Mouse (Mus musculus) heart, embryonic 12.5 days (tissue): Measurements from ENCODE around the gene Hist1h2ai. TPM values are rescaled to one million over a fixed set of nuclear protein-coding genes. Genes with fewer than 3 reads are reported as not detected.
"Not testable (repeated sequence)": the region's sequence is repeated elsewhere in the genome, so short reads cannot be mapped to it uniquely, and the experiment has no call there.

Source experiments
- ATAC-seq: fragments of 200-750 bp; cut with Nextera tagmentation; 2 replicates; pipeline ENCODE4 v1.8.0; 2017; ENCODE audit warnings: moderate TSS enrichment, moderate library complexity; ENCODE audit not compliant: insufficient number of reproducible peaks, low FRiP score
- H3K27ac ChIP-seq: fragments of 300-500 bp; sonication (generic); 2 replicates; pipeline ENCODE4 v1.5.1; 2016; ENCODE audit warnings: mild to moderate bottlenecking, moderate library complexity; ENCODE audit not compliant: poor library complexity, severe bottlenecking
- H3K27me3 ChIP-seq: fragments of 300-500 bp; sonication (generic); replicated peaks from 2 replicates; pipeline ENCODE4 v1.6.1; 2016; ENCODE audit warnings: mild to moderate bottlenecking, moderate library complexity
- H3K36me3 ChIP-seq: fragments of 300-500 bp; sonication (generic); 2 replicates; pipeline ENCODE4 v1.6.1; 2016; ENCODE audit warnings: mild to moderate bottlenecking, moderate library complexity
- H3K4me1 ChIP-seq: fragments of 300-500 bp; sonication (generic); replicated peaks from 2 replicates; pipeline ENCODE4 v1.6.1; 2016; ENCODE audit warnings: mild to moderate bottlenecking
- H3K4me2 ChIP-seq: fragments of 300-500 bp; sonication (generic); 2 replicates; pipeline ENCODE4 v1.6.1; 2016; ENCODE audit warnings: mild to moderate bottlenecking, moderate library complexity
- H3K4me3 ChIP-seq: fragments of 300-500 bp; sonication (generic); 2 replicates; pipeline ENCODE4 v1.5.1; 2016; ENCODE audit warnings: mild to moderate bottlenecking
- H3K9ac ChIP-seq: fragments of 300-500 bp; sonication (generic); 2 replicates; pipeline ENCODE4 v1.6.1; 2016; ENCODE audit warnings: mild to moderate bottlenecking, moderate library complexity
- H3K9me3 ChIP-seq: fragments of 300-500 bp; sonication (generic); replicated peaks from 2 replicates; pipeline ENCODE4 v1.6.1; 2016; ENCODE audit warnings: mild to moderate bottlenecking, moderate library complexity
- WGBS: fragments of 180-500 bp; shearing (Covaris S2); methylation state at CpG from one replicate; pipeline ENCODE4 v1.1.7; 2016; 5-methylcytosine and 5-hydroxymethylcytosine counted together
- microRNA-seq: library from miRNA; unstranded; fragments of <30 nt; microRNA quantifications from one replicate; pipeline ENCODE4, GENCODE M21; 2017
- polyA plus RNA-seq: library from polyadenylated mRNA; unstranded; fragments of >200 nt; fragmentation: Nextera tagmentation; extraction: Ambion mirVana; gene quantifications from 2 replicates; pipeline ENCODE4 v1.2.1, GENCODE M21; 2016

Hist1h2ai gene
- polyA plus RNA-seq, 1 experiment from 2014 or later = 5.4 TPM

DNA sequence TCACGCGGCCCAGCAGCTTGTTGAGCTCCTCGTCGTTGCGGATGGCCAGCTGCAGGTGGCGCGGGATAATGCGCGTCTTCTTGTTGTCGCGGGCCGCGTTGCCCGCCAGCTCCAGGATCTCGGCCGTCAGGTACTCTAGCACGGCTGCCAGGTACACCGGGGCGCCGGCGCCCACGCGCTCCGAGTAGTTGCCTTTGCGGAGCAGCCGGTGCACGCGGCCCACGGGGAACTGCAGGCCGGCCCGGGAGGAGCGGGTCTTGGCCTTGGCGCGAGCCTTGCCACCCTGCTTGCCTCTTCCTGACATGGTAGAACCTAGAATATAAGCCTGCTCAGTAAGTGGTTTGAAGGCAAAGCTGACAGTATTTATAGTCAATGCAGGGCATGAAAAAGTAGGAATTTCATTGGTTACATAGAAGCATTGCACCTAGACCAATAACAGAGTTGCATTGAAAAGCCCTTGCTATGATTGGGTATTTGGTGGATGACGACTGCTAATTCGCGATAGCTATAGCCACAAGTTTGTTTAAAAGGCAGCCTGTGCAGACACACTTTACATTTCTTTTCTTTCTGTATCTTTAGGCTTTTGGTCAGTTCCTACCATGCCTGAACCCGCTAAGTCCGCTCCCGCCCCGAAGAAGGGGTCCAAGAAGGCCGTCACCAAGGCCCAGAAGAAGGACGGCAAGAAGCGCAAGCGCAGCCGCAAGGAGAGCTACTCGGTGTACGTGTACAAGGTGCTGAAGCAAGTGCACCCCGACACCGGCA, 37.5 kb downstream of the Hist1h2ai start, which contains the start of the genes Hist1h2ak and Hist1h2bn:
TSS of gene Hist1h2ak (minus strand) at position 304 of the 762 bp plus-strand sequence.
TSS of gene Hist1h2bn (plus strand) at position 600 of the 762 bp plus-strand sequence.
- H3K27me3 ChIP-seq, H3K36me3 ChIP-seq, H3K9me3 ChIP-seq: not testable (repeated sequence)
- under 1% methylated on average over 50 of the region's 50 CpGs for WGBS
- ATAC-seq = peak; percentile 94
- Histone ChIP-seq H3K27ac (peak within 1 kb of the TSS; percentile 96), H3K4me3 (peak within 1 kb of the TSS; percentile 58), H3K4me1 (peaks cover 13% of the 10 kb centered on the region), H3K4me2 (peak within 1 kb of the TSS; percentile 86), H3K9ac (peak within 1 kb of the TSS; percentile 78)

DNA sequence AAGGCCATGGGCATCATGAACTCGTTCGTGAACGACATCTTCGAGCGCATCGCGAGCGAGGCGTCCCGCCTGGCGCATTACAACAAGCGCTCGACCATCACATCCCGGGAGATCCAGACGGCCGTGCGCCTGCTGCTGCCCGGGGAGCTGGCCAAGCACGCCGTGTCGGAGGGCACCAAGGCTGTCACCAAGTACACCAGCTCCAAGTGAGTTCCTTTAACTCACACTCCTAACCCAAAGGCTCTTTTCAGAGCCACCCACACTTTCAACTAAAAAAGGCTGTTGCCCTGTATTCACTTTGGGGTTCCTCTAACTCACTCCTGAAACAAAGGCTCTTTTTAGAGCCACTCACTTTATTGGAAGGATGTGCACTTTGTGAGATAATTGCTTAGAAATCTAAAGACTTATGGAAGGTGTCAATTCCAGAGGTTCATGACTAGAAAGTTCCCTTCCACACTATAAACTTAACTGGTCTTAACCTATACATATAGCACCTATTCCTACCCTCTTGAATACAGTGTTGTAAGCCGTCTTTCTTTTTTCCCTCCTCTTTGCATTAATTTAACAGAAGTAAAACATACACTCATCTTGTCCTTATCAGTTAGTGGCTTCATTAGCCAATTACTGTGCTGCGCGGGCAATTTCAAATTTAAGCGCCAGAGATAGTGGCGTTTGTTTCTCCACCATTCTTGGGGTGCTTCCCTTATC, 38.2 kb downstream of the Hist1h2ai start:
- Histone ChIP-seq H3K9ac (peak overlapping the region; percentile 78), H3K27ac (peak overlapping the region; percentile 96), H3K4me1 (peaks cover 11% of the 10 kb centered on the region), H3K4me3 (peak overlapping the region; percentile 58), H3K4me2 (peak overlapping the region; percentile 86)
- H3K9me3 ChIP-seq, H3K27me3 ChIP-seq, H3K36me3 ChIP-seq: not testable (repeated sequence)
- 0 out of 2 replicates have a peak, but pooled peaks have one; percentile 2 for ATAC-seq
- under 1% methylated on average over 18 of the region's 26 CpGs for WGBS

DNA sequence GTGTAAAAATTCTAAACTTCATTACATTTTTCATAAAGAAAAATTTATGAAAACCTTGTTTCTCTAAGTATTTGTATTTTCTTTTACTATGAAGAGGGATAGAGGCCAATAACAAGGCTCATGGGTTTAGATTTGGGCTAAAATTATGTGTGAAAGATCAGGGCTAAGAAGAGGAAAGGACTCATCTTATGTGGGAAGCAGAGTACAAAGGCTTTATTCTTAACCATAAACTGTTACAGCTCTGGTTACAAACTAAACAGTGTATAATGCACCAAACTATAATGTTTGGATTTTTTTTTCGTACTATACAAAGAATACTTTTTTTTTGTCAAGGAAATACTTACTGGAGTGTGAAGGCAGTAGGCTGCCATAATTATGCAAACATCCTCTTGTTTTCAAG, 39.5 kb downstream of the Hist1h2ai start:
- Histone ChIP-seq H3K4me3 (no peak overlapping the region), H3K9me3 (no peaks in the 10 kb centered on the region), H3K4me1 (peaks cover 9% of the 10 kb centered on the region), H3K27me3 (no peaks in the 10 kb centered on the region), H3K36me3 (no peaks in the 10 kb centered on the region), H3K27ac (no peak overlapping the region), H3K9ac (no peak overlapping the region), H3K4me2 (no peak overlapping the region)
- 92% methylated on average over 1 of the region's 1 CpGs for WGBS
- no peak for ATAC-seq

Small RNA genes lying within 50 kb of the gene (microRNA-seq; reads per million reads assigned to microRNA genes)
- gene Gm44357 (not detected), gene Gm44367 (not detected), gene Gm44454 (not detected)

Other genes starting within 250 kb of the Hist1h2ai start
- 2.3 and 2.4 TPM in 2 replicates for gene Nkapl, start 247.9 kb upstream of the Hist1h2ai start, polyA plus RNA-seq
- 1.7 and 2.1 TPM in 2 replicates for gene Zkscan4, start 237.5 kb upstream of the Hist1h2ai start, polyA plus RNA-seq
- not detected in 2 replicates for gene Gm10065, start 237.0 kb upstream of the Hist1h2ai start, polyA plus RNA-seq
- gene AK157302, start 221.2 kb upstream of the Hist1h2ai start, polyA plus RNA-seq = 0.24 and 0.33 TPM in 2 replicates
- gene Gm11273, start 215.0 kb upstream of the Hist1h2ai start, polyA plus RNA-seq = 6.4 and 10.3 TPM in 2 replicates
- gene Zkscan8, start 185.3 kb upstream of the Hist1h2ai start, polyA plus RNA-seq = 6.6 and 6.8 TPM in 2 replicates
- 0.06 and 0.10 TPM in 2 replicates for gene Olfr1366, start 173.6 kb upstream of the Hist1h2ai start, polyA plus RNA-seq
- 0.04 and 0.05 TPM in 2 replicates for gene Olfr1535, start 156.5 kb upstream of the Hist1h2ai start, polyA plus RNA-seq
- not detected in 2 replicates for gene Olfr1364, start 134.7 kb upstream of the Hist1h2ai start, polyA plus RNA-seq
- not detected in 2 replicates for gene Olfr1362, start 102.4 kb upstream of the Hist1h2ai start, polyA plus RNA-seq
- not detected in 2 replicates for gene Olfr11, start 73.9 kb upstream of the Hist1h2ai start, polyA plus RNA-seq
- gene Olfr1361, start 53.0 kb upstream of the Hist1h2ai start, polyA plus RNA-seq = not detected in 2 replicates
- not detected in 2 replicates for gene Olfr1360, start 39.0 kb upstream of the Hist1h2ai start, polyA plus RNA-seq
- gene Olfr1359, start 18.3 kb upstream of the Hist1h2ai start, polyA plus RNA-seq = not detected in 2 replicates
- gene Hist1h2bl, start 279 bp upstream of the Hist1h2ai start, polyA plus RNA-seq = 0.91 TPM in 1 of 2 replicates, not detected in the other
- 2.0 TPM in 2 replicates for gene Hist1h3h, start 1.2 kb downstream of the Hist1h2ai start, polyA plus RNA-seq
- 1.4 and 2.5 TPM in 2 replicates for gene Hist1h2bm, start 5.6 kb downstream of the Hist1h2ai start, polyA plus RNA-seq
- 0.31 and 0.68 TPM in 2 replicates for gene Hist1h4j, start 18.6 kb downstream of the Hist1h2ai start, polyA plus RNA-seq
- 0.80 TPM in 1 of 2 replicates, not detected in the other for gene Hist1h4k, start 34.1 kb downstream of the Hist1h2ai start, polyA plus RNA-seq
- gene Hist1h2ak, start 37.4 kb downstream of the Hist1h2ai start, polyA plus RNA-seq = 7.0 and 11.4 TPM in 2 replicates
- 1.1 and 2.1 TPM in 2 replicates for gene Hist1h2bn, start 37.7 kb downstream of the Hist1h2ai start, polyA plus RNA-seq
- gene Hist1h1b, start 64.2 kb downstream of the Hist1h2ai start, polyA plus RNA-seq = 12.4 and 12.5 TPM in 2 replicates
- 54.7 and 68.0 TPM in 2 replicates for gene Hist1h3i, start 66.9 kb downstream of the Hist1h2ai start, polyA plus RNA-seq
- 1.3 and 6.2 TPM in 2 replicates for gene Hist1h2an, start 70.8 kb downstream of the Hist1h2ai start, polyA plus RNA-seq
- 1.3 and 1.4 TPM in 2 replicates for gene Hist1h2bp, start 71.0 kb downstream of the Hist1h2ai start, polyA plus RNA-seq
- gene Hist1h2bq, start 93.8 kb downstream of the Hist1h2ai start, polyA plus RNA-seq = 8.4 and 12.7 TPM in 2 replicates
- gene Hist1h2ao, start 94.0 kb downstream of the Hist1h2ai start, polyA plus RNA-seq = 2.6 TPM in 1 of 2 replicates, not detected in the other
- not detected in 2 replicates for gene Hist1h4m, start 95.3 kb downstream of the Hist1h2ai start, polyA plus RNA-seq
- 8.4 and 15.5 TPM in 2 replicates for gene Hist1h4n, start 115.8 kb downstream of the Hist1h2ai start, polyA plus RNA-seq
- gene Hist1h2ap, start 117.1 kb downstream of the Hist1h2ai start, polyA plus RNA-seq = 2,122 and 2,141 TPM in 2 replicates
- 8.1 and 12.8 TPM in 2 replicates for gene Hist1h2br, start 117.3 kb downstream of the Hist1h2ai start, polyA plus RNA-seq
- 7.5 and 8.3 TPM in 2 replicates for gene Zfp184, start 228.7 kb downstream of the Hist1h2ai start, polyA plus RNA-seq